Mouse (Mus musculus) monocyte, adult 5-6 weeks (primary cell): ENCODE data around the gene BC067074. TPM values are rescaled to one million over a fixed set of nuclear protein-coding genes. Genes with fewer than 3 reads are reported as not detected.

ENCODE experiments used
- ATAC-seq: fragments of 153-309, 156-312 bp; replicated peaks from 2 replicates; pipeline ENCODE4 v1.8.0; 2017; ENCODE audit warnings: mild to moderate bottlenecking; ENCODE audit not compliant: low TSS enrichment, insufficient number of reproducible peaks, severe bottlenecking, poor library complexity, low FRiP score
- total RNA-seq: library from RNA; stranded (forward); fragments of 200-1000, 200-491, 200-594 nt; gene quantifications from 3 replicates; pipeline ENCODE4 v1.2.3, GENCODE M21; 2017

The BC067074 gene
- total RNA-seq, 1 experiment from 2014 or later: not detected

DNA sequence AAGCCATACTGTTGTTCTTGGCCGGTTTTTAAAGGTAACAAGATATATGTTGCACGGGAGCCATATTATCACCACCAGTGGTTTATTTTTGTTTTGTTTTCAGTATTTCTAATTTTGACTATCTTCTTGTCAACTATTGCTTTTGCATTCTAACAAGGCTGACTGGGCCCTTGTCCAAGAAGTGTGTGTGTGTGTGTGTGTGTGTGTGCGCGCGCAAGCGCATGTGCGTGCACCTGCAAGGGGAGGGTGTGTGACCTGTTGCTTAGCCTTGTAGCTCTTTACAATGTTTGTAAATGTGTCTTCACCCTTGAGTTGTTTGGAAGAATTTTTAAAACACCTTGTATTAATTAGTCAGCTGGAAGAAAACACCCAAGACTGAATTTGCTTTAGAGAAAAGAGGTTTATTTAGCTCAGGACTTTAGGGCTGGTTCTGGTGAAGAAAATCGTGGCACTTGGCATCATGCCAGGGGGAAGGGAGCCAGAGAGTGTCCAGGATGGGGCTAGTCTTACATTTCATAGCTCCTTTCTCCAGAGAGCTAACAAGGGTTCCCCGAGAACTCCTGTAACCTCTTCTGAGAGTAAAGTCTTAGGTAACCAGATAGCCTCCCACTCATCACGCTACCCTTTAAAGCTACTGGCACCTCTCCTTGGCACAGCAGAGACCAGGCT is 3.0 kb downstream of the BC067074 start:
- ATAC-seq: no peak

DNA sequence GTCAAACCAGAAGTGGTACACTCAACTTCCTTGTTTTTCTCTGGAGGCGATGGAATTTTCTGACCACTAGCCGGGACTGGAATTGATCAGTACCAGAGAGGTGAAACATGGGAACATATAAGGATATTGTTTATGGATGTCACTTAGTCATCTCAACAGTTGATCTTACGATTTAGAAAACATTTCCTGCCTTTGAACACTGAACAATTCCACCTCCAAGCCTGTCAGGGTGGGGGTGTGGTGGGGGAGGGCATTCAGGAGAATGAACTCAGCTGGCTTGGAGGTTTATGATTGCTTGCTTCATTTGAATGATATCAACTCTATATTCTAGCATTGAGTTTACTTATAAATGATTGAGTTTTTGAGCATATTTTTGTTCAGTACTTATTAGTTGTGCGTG is 13.6 kb downstream of the BC067074 start:
- ATAC-seq: no peak

DNA sequence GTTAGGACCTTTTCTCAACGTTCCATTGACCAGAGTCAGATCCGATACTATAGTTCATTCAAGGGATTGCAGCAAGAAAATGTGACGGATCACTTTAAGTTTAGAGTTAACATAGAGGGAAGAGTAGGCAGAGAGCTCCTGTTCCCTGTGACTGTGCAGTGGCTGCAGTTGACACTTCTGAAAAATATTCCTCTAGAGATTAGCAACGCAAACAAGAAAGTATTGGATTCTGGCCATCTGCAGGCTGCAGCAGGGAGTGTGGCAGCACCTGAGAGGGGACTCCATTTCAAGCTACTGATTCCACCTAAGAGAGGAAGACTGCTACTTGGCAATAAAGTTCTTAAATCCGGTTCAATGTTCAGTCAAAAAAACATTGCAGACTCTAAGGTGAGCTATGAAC is 26.6 kb downstream of the BC067074 start:
- ATAC-seq: no peak

DNA sequence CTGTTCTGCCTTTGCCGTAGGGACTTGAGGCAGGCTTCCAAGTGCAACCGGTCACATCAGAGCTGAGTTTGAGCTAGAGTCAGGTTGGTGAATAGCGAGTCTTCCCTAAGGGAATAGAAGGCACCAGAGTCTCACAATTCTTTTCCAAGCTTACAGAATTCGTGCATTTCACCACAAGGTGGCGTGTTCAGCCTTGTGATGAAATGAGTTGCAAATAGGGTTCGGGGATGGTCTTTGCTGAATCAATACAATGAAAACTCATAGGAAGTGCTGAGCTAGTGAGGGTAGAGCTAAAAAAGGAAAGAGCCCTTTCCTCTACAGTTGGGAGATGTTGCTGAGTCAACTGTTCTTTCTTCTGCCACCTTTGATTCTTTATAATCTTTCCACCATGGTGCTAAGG is 29.0 kb downstream of the BC067074 start:
- ATAC-seq: 0 out of 2 replicates have a peak, but pooled peaks have one; percentile 32

DNA sequence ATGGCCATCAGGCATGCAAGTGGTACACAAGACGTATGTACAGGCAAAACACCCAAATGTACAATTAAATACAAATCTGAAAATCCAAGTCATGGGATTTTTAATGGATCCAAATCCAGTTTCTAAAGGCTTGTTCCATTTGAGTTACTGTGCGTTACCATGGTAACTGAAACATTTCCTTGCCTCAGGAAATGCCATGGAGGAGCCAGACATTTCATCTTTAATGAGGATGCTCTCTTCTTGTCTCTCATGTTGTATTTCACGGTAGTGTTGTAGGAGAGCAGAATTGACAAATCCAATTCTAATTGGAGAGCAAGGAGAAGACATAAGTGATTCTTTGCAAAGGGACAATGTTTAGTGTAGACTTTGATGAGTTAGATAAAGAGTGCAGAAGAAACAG is 31.3 kb downstream of the BC067074 start:
- ATAC-seq: no peak

DNA sequence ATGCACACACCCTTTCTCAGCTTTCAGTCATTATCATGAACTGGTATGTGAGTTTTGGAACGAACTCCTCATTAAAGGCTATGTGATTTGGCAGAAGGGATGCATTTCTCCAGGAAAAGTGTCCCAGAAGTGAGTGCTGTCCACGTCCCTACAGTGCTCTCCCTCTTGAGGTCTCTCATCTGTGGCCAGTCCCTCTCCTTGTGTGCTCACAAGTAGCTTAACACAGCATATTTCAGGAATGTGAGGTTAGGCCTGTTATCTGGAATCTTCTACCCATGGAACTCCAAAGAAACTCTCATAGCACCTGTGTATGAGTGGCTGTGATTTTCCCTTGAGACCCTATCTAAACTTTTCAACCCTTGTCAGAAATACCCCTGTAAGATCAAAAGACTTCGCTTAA is 32.7 kb downstream of the BC067074 start:
- ATAC-seq: no peak

DNA sequence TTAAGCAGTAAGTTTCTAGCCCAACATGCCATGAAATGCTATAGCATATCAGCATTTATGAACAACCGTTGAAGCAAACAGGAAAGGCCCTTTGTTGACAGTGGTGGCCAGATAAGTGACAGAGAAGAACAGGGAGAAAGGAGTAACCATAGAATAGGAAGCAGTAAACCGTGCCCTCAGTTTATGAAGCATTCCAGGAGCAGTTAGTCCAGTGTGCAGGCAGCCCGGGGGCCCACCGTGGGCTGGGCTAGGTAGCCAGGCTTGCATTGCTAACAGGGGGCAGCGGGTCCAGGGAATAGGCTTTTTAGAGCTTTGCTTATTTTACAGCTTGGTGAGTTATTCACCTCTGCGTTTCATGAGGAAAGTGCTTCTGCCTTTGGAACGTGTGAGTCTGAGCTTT is 39.3 kb downstream of the BC067074 start:
- ATAC-seq: no peak

DNA sequence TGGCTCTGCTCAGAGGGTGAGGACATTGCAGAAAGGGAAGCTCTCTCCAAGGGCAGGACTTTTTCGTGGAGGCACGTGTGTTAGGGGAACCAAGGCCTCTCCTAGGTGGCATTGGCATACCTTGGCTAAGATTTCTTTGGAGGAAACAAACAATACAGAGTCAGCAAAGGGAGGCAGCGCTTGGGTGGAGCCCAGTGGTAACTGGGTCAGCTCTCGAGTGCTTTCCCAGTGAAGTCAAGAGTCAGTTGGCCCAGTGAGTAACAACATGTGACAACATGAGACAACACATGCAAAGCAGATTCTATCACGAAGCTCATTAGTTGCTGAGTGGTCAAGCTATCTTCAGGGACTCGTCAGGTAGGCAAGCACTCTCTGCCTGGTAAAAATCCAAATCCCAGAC is 40.4 kb downstream of the BC067074 start:
- no peak for ATAC-seq

DNA sequence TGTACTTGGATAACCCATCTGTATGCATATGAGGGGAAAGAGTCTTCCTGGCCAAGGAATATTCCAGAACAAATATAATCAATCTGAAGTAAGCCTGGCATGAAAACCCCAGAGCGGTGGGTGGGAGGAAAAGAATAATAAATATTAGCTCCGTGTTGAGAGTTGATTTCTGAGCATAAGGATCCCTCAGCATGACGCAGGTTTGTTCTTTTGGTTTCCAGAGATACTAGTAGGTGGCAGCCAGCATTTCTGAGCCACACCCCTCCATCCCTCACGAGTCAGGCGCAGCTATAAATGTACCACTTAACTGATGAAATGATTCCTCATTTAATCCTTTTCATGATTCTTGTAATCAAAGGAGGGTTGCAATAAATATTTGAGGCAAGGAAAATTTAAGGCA is 41.0 kb downstream of the BC067074 start:
- ATAC-seq: no peak

DNA sequence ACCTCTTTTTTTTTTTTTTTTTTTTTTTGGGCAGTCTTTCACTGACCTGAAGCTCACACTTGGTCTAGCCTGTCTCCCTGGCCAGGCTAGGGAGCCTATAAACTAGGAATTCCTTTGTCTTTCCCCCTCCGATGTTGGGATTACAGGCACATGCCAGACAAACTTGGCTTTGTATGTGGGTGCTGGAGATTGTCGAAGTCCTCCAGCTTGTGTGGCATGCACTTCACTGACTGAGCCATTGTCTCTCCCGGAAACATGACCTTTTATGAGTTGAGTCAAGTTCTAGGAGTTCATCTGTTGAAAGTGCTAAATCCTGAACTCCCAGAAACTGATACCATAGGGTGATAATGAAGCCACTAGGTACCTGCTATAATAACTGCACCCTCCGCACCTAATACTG is 41.8 kb downstream of the BC067074 start:
- ATAC-seq: no peak

DNA sequence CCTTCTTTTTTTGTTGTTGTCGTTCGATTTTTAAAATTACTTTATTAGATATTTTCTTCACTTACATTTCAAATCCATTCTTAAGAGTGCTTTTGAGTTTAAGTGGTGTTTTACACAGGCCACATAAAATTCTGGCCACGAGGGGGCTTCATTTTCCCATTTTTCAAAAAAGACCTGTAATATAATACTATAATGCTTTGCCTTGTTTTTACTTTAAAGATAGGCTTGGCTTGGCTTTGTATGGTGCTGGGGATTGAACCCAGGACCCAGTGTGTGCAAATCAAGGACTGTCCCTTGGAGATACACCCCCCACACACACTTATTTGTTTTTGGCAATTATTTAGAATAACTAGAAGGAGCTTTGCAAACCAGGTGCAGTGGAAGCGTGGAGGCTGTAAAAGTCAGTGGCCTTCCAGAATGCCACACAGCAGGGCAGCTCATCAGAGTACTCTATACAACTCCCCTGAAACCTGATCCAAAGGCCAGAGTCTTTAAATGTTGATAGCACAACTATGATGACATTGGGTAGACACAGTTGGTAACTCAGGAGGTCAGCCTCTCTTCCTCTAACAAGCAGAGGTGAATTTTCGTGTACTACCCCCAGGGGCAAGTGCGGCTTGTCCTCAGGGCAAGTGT is 44.4 kb downstream of the BC067074 start:
- ATAC-seq: no peak

DNA sequence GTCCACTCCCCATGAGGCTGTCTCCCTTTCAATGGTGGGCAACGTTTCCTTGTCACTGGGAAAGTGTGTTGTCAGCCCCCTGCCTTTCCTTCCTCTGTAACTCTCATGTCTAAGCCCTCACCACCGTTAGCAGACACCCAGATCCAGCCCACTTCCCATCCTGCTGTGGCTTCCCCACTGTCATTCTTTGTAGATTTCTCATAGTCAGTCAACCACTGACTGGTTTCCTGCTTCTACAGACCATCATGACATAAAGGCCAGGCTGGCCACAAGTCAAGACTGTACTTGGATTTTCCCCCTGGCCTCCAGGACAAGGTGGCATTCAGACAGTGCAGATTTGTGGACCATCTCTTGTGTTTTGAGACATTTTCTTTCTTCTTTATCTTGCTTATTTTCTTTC is 47.7 kb downstream of the BC067074 start:
- no peak for ATAC-seq

DNA sequence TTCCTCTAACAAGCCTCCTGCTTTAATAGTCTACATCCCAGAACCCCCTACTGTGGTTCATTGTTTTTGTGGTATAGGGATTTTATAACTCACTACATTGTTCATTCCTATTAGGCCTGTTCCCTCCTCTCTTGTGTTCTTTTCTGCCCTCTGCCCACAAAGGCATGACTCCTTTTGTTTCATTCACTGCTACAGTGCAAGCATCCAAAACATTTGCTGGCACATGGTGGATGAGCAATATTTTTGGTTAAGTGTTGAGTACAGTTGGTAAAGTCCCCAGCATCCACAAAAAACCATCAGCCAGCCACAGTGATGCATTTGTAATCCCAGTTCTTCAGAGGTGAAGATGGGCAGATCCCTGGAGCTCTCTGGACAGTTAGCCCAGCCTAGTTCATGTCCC is 48.2 kb downstream of the BC067074 start:
- no peak for ATAC-seq

DNA sequence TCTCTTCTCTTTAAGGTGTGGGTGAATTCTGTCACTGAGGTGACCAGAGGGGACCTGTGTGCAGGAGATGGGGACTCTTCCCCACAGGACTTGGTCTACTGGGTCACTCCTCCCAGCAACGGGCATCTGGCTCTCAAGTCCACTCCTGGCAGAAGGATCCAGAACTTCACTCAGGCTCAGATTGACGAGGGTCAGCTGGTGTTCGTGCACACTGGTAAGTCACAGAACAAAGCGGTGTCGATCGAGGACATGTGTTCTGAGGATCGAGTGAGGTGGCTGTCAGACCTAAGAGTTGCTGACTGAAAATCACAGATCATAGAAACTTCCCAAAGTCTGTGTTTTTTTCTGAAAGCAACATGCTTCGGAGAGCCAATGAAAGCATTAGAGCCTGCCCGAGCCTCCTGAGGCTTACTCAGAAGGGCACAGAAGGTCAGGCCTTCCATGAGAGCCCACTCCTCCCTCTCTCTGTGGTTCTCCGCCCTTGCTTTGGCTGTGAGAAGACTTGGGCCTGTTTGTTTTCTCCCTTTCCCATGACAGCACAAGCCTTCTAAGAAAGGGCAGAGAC is 49.5 kb downstream of the BC067074 start:
- no peak for ATAC-seq

DNA sequence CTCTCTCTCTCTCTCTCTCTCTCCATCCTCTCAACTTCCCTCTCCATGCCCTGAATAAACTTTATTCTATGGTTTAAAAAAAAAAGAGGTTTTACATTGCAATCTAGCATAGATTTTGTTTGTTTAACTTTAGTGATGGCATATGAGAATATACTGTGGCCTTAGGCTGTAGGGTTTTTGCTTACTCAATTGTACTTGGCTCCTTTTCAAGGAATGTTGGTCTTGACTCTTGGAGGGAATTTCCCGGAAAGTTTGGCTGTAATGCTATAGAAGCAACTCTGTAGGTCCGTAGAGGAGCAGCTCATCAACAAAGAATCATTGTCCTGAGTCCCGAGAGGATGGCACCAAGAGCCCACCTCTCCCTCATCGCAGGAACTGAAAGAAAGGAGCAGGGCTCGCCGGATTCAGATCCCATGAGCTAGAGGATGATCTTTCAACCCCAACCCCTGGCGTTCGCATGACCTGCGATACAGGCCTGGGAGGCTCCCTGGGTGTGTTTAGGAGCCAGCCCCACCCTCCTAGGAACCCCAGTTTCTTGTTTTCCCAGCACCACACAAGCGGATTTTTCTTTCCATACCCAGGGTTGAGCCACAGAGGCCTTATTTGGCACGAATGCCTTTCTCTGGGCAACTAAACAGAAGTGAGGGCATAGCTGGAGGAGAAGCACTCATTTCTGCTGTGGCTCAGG is 57.9 kb downstream of the BC067074 start:
- no peak for ATAC-seq

DNA sequence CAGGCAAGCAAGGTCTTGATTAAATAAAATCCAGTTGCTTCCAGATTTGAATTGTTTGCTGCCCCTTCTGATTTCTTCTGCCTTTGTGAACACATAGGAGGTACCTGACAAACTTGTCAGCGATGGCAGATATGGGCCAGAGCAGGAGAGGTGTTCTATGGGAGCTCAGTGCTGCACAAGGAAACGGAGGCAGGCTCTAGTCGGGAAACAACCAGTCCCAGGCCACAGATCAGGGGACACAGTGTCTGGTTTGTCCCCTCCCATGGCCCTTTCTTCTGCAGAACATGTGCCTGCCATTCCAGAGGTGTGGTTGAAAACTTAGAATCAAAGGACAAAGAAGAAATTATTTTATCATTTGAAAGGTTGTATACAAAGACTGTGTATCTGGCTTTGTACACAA is 60.6 kb downstream of the BC067074 start:
- no peak for ATAC-seq

DNA sequence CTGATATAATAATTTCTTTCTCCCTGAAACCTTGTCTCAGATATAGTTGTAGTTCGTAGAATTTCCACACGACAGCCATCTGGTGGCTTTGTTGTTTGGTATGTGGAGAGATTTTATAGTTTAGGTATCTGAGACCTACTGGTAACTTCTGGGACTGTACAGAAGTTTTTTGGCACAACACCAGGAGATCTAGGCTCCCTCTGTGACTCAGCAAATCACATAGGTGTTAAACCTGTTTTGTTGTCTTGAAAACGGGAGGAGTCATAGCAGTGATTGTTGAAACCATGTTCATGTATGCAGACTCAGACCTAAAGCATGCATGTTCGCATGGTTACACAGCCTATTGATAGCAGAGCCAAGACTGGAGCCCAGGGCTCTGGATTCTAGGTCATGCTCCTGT is 61.0 kb downstream of the BC067074 start:
- no peak for ATAC-seq

DNA sequence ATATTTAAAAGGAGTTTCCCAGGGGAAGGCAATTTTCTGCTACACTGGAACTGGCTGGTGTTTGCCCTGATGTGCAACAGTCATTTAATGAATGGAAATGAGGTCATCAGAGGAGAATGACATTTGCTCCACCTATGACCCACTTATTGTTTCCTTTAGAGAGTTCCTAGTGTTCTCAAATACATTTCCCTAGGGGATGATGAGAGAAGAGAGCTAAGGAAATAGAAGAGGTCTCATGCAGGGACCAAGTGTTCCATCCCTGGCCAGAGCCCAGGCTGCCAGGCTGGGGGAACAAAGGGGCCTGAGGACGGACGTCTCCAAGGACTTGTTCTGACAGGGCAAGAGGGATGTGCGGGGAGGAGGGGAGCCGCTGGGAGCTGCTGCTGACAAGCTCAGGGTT is 62.1 kb downstream of the BC067074 start:
- no peak for ATAC-seq

DNA sequence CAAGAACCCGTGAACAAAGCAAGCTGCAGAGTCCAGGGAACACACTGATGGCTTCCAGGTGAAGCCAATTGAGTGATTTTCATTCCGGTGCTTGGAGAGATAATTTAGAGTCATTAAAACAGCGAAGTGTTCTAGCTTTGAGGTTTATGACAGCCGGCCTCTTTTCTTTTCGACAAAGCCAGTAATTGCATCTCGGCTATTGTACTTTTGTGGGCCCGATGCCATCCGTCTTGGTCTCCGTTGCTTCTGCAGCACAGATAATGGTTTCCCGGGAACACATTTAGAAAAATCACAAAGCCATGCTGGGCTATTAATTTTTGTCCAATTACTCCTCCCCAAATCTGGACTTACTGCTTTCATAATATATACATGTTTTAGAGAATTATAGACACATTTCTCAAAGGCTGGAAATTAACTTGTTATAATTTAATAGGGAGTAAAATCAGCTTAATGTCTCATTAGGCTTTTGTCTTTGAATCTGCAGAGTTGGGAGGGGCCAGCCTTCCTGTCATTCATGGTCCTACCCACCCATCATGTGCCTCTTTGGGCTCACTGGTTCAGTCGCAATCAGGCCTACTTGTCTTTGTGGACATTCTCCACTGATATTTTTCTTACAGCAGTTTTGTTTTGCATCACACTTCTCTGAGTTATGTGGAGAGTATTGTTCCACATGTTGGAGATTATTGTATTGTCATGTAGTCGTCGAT is 64.6 kb downstream of the BC067074 start:
- no peak for ATAC-seq
